Mouse (Mus musculus) kidney, postnatal 0 days (tissue): ENCODE data around the gene Otc. TPM values are rescaled to one million over a fixed set of nuclear protein-coding genes. Genes with fewer than 3 reads are reported as not detected.

ENCODE experiments used
- ATAC-seq: fragments of 200-750 bp; cut with Nextera tagmentation; replicated peaks from 2 replicates; pipeline ENCODE4 v1.8.0; 2017; ENCODE audit warnings: low read depth, moderate number of reproducible peaks, moderate TSS enrichment, moderate library complexity; ENCODE audit not compliant: low FRiP score
- DNase-seq: peaks from one replicate; pipeline ENCODE4 v3.0.0-alpha.2; 2016; ENCODE audit warnings: low spot score
- H3K27ac ChIP-seq: fragments of 300-500 bp; sonication (generic); 2 replicates; pipeline ENCODE4 v1.5.1; 2014; ENCODE audit warnings: mild to moderate bottlenecking
- H3K27me3 ChIP-seq: fragments of 300-500 bp; sonication (generic); 2 replicates; pipeline ENCODE4 v1.6.1; 2014; ENCODE audit warnings: low read length, mixed read lengths; ENCODE audit not compliant: insufficient read depth
- H3K36me3 ChIP-seq: fragments of 300-500 bp; sonication (generic); 2 replicates; pipeline ENCODE4 v1.6.1; 2014; ENCODE audit warnings: low read length, mixed read lengths; ENCODE audit not compliant: insufficient read depth
- H3K4me1 ChIP-seq: fragments of 300-500 bp; sonication (generic); replicated peaks from 2 replicates; pipeline ENCODE4 v1.6.1; 2014; ENCODE audit warnings: antibody characterized with exemption, low read length, mixed read lengths; ENCODE audit not compliant: insufficient read depth
- H3K4me2 ChIP-seq: fragments of 300-500 bp; sonication (generic); 2 replicates; pipeline ENCODE4 v1.6.1; 2014; ENCODE audit warnings: mild to moderate bottlenecking, low read length, moderate library complexity, mixed read lengths
- H3K4me3 ChIP-seq: fragments of 300-500 bp; sonication (generic); replicated peaks from 2 replicates; pipeline ENCODE4 v1.5.1; 2014; ENCODE audit warnings: low read depth, low read length
- H3K9ac ChIP-seq: fragments of 300-500 bp; sonication (generic); 2 replicates; pipeline ENCODE4 v1.6.1; 2014; ENCODE audit warnings: low read depth, low read length
- H3K9me3 ChIP-seq: fragments of 300-500 bp; sonication (generic); replicated peaks from 2 replicates; pipeline ENCODE4 v1.6.1; 2016; ENCODE audit warnings: low read length, inconsistent platforms, mixed read lengths
- CTCF ChIP-seq: IDR thresholded peaks from 2 replicates; pipeline ENCODE4 v1.5.1; 2016; ENCODE audit warnings: antibody characterized with exemption, low read depth, mild to moderate bottlenecking, moderate library complexity
- WGBS: fragments of 180-500 bp; shearing (Covaris S2); extraction: QIAGEN DNeasy Blood & Tissue Kit; methylation state at CpG from one replicate; pipeline ENCODE4 v1.1.7; 2014; 5-methylcytosine and 5-hydroxymethylcytosine counted together
- polyA plus RNA-seq: library from polyadenylated mRNA; unstranded; fragments of >200 nt; fragmentation: Nextera tagmentation; extraction: Ambion mirVana; gene quantifications from 2 replicates; pipeline ENCODE4 v1.2.1, GENCODE M21; 2015

The Otc gene
- polyA plus RNA-seq, 1 experiment from 2014 or later, result not detected

DNA sequence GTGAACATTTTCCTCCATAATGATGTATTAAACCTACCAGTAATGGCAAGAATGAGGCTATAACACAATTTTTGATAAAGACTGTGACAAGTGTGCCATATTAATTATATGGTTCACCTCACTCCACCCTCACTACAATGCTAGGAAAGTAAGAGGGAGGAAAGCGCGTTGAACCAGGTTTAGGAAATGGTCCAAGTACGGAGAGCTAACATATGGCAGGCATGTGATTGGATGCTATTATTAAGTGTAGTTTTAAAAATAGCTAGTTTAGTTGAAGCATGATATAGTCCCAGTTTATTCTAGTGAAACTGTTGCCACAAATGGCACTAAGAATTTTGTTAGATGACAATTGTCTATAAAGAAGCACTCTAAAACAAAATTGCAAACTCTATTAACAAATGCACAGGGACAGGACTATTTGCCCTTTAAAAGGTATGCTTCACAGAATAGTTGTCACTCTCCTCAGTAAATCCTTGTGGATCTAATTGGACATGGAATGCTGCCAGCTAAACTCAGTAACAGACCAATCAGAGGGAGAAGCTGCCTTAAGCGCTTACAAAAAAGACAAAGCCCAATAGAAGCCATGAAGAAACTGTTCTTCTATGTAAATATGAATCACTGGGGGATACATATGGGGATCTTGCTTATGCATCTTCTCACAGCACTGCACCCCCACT lies 16.8 kb downstream of the Otc start:
- Histone ChIP-seq H3K27ac (no peak overlapping the region), H3K4me1 (no peaks in the 10 kb centered on the region), H3K4me3 (no peak overlapping the region), H3K9ac (no peak overlapping the region), H3K9me3 (no peaks in the 10 kb centered on the region), H3K27me3 (no peaks in the 10 kb centered on the region), H3K36me3 (no peaks in the 10 kb centered on the region), H3K4me2 (no peak overlapping the region)
- no peak for TF ChIP-seq CTCF
- WGBS, result 77% methylated on average over 4 of the region's 4 CpGs
- no peak for ATAC-seq
- no peak for DNase-seq

DNA sequence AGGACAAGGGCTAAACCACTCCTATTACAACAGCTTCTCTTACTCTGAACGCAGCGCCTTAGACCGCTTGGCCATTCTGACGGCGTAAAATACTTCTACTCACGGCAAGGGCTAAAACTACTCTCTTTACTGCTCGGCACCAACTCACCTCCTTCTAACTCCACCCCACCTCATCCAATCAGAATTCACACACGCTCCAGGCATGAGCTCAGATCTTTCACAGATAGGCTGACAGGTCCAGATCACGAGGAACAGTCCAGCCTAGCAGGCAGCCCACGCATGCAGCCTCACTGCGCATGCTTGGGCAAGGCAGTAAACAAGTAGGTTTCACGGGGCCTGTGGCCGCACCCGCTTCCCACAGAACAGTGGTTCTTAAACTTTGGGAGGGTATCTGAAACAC lies 45.2 kb downstream of the Otc start:
- Histone ChIP-seq H3K4me3 (no peak overlapping the region), H3K4me2 (no peak overlapping the region), H3K4me1 (no peaks in the 10 kb centered on the region), H3K27me3 (no peaks in the 10 kb centered on the region), H3K9ac (no peak overlapping the region), H3K36me3 (no peaks in the 10 kb centered on the region), H3K27ac (no peak overlapping the region), H3K9me3 (no peaks in the 10 kb centered on the region)
- 88% methylated on average over 14 of the region's 14 CpGs for WGBS
- no peak for TF ChIP-seq CTCF
- no peak for ATAC-seq
- DNase-seq, result no peak

- TF ChIP-seq CTCF, result no peak
- Histone ChIP-seq H3K27ac (no peak overlapping the region), H3K27me3 (no peaks in the 10 kb centered on the region), H3K36me3 (no peaks in the 10 kb centered on the region), H3K4me1 (no peaks in the 10 kb centered on the region), H3K4me2 (no peak overlapping the region), H3K9ac (no peak overlapping the region), H3K9me3 (no peaks in the 10 kb centered on the region), H3K4me3 (no peak overlapping the region)
- DNase-seq (no peak), ATAC-seq (no peak)
- 78% methylated on average over 4 of the region's 4 CpGs for WGBS
Observed at GRCm38 (mm10) chrX:10318176-10318575, 66.1 kb downstream of the Otc start.

DNA sequence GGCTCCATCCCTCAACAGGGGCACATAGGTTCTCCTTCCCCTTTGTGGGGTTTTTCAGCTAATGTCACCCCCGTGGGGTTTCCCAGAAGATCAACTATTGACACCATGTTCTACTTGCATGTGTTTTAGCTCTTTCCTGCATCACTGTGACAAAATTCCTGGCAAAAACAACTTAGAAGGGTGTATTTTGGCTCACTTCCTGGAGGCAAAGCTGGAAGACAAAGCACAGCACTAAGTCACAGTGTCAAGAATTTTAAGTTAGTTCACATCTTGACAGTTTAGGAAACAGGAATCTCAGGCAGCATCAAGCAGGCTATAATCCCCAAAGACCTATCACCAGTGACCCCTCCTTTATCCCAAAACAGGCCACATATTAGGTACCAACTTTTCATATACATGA lies 78.1 kb downstream of the Otc start:
- Histone ChIP-seq H3K27ac (no peak overlapping the region), H3K4me3 (no peak overlapping the region), H3K27me3 (no peaks in the 10 kb centered on the region), H3K36me3 (no peaks in the 10 kb centered on the region), H3K4me2 (no peak overlapping the region), H3K4me1 (no peaks in the 10 kb centered on the region), H3K9ac (no peak overlapping the region), H3K9me3 (no peaks in the 10 kb centered on the region)
- 64% methylated on average over 1 of the region's 1 CpGs for WGBS
- DNase-seq, result peak; percentile 9
- no peak for ATAC-seq
- TF ChIP-seq CTCF, result no peak

DNA sequence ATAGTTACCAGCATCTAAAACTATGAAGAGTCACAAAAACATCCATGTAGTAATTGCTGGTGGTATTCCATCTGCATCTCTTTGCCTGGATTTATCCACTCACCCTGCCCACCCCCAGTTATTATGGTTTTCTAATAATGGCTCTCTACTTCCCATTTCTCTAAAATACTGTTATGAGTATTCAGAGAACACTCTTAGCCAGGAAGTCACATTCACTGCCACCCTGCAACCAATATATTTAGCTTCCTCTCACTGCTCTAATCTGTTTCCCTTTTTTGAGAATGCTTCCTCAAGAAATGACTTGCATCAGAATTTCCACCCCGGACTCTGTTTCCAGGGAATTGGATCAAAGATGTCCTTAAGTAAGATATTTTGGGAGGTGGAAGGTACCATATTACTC lies 79.6 kb downstream of the Otc start:
- Histone ChIP-seq H3K9me3 (no peaks in the 10 kb centered on the region), H3K27ac (no peak overlapping the region), H3K4me2 (no peak overlapping the region), H3K27me3 (no peaks in the 10 kb centered on the region), H3K4me1 (no peaks in the 10 kb centered on the region), H3K9ac (no peak overlapping the region), H3K4me3 (no peak overlapping the region), H3K36me3 (no peaks in the 10 kb centered on the region)
- no peak for DNase-seq
- TF ChIP-seq CTCF, result no peak
- 91% methylated on average over 1 of the region's 1 CpGs for WGBS
- no peak for ATAC-seq

DNA sequence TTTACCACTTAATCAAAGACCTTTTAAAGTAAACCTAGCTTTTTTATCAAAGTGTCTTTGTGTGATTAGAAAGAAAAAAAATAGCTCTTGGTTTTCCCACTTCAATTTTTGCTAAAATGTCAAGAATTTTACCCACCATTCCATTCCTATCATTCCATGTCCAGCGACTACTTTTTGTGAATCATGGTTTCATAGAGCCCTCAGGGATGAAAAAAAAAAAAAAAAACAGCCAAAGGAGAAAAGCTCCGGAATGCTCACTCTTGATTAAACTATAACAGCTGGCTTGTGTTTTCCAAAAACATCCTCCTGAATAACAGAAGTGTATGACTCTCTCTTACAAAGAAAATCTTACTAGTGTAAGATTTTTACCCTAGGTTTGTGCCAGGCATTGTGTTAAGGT lies 84.7 kb downstream of the Otc start:
- H3K9me3 ChIP-seq, result no peaks in the 10 kb centered on the region
- no peak overlapping the region for H3K9ac ChIP-seq
- DNase-seq (peak; percentile 3), ATAC-seq (no peak)
- no peaks in the 10 kb centered on the region for H3K36me3 ChIP-seq
- H3K27ac ChIP-seq, result no peak overlapping the region
- no peak overlapping the region for H3K4me3 ChIP-seq
- no peak for TF ChIP-seq CTCF
- WGBS, result 50% methylated on average over 2 of the region's 2 CpGs
- no peaks in the 10 kb centered on the region for H3K27me3 ChIP-seq
- no peak overlapping the region for H3K4me2 ChIP-seq
- H3K4me1 ChIP-seq, result no peaks in the 10 kb centered on the region

DNA sequence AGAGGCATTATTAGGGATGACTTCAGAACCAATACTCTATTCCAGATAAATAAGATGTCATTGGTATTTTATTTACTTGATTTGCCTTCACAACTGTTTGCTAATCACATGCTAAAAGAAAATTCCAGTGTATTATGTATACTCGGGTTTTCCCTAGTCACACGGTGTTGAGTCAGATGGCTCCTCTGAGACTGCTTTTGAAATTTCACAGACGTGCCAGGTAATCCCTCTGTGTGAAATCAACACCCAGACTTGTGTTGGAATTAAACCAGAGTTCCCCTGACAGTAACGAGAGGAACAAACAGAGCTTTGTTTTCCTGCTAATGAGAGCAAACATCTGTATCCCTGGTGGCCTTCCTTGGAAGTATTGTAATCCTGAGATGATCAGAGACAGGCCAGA lies 103.8 kb downstream of the Otc start:
- H3K4me1 ChIP-seq, result no peaks in the 10 kb centered on the region
- DNase-seq, result no peak
- no peaks in the 10 kb centered on the region for H3K27me3 ChIP-seq
- no peak overlapping the region for H3K9ac ChIP-seq
- no peaks in the 10 kb centered on the region for H3K9me3 ChIP-seq
- TF ChIP-seq CTCF, result no peak
- no peak overlapping the region for H3K27ac ChIP-seq
- 47% methylated on average over 4 of the region's 4 CpGs for WGBS
- H3K36me3 ChIP-seq, result no peaks in the 10 kb centered on the region
- no peak for ATAC-seq
- H3K4me2 ChIP-seq, result no peak overlapping the region
- no peak overlapping the region for H3K4me3 ChIP-seq

Other genes starting within 250 kb of the Otc start
- 15.1 and 17.2 TPM in 2 replicates for gene Srpx, start 134.6 kb upstream of the Otc start, polyA plus RNA-seq
- 16.8 and 17.2 TPM in 2 replicates for gene Rpgr, start 35.4 kb upstream of the Otc start, polyA plus RNA-seq
- 99.1 and 102 TPM in 2 replicates for gene Tspan7, start 232.9 kb downstream of the Otc start, polyA plus RNA-seq